Mouse (Mus musculus) hindbrain, embryonic 14.5 days (tissue): Measurements from ENCODE around the gene Psen1. TPM values are rescaled to one million over a fixed set of nuclear protein-coding genes. Genes with fewer than 3 reads are reported as not detected.

Experiments used
- ATAC-seq: fragments of 200-750 bp; cut with Nextera tagmentation; 2 replicates; pipeline ENCODE4 v1.8.0; 2017; ENCODE audit warnings: moderate number of reproducible peaks, mild to moderate bottlenecking, moderate TSS enrichment, moderate library complexity; ENCODE audit not compliant: low FRiP score
- DNase-seq: peaks from one replicate; pipeline ENCODE4 v3.0.0-alpha.2; 2015; ENCODE audit warnings: low spot score
- H3K27ac ChIP-seq: fragments of 300-500 bp; sonication (generic); 2 replicates; pipeline ENCODE4 v1.5.1; 2014; ENCODE audit warnings: mild to moderate bottlenecking, moderate library complexity
- H3K27me3 ChIP-seq: fragments of 300-500 bp; sonication (generic); 2 replicates; pipeline ENCODE4 v1.6.1; 2014; ENCODE audit warnings: mild to moderate bottlenecking, low read length, mixed read lengths; ENCODE audit not compliant: control insufficient read depth, insufficient read depth
- H3K36me3 ChIP-seq: fragments of 300-500 bp; sonication (generic); replicated peaks from 2 replicates; pipeline ENCODE4 v1.6.1; 2014; ENCODE audit not compliant: control insufficient read depth, insufficient read depth
- H3K4me1 ChIP-seq: fragments of 300-500 bp; sonication (generic); replicated peaks from 2 replicates; pipeline ENCODE4 v1.6.1; 2014; ENCODE audit warnings: antibody characterized with exemption, low read length, mixed read lengths; ENCODE audit not compliant: control insufficient read depth, insufficient read depth
- H3K4me2 ChIP-seq: fragments of 300-500 bp; sonication (generic); replicated peaks from 2 replicates; pipeline ENCODE4 v1.6.1; 2014; ENCODE audit warnings: mild to moderate bottlenecking, moderate library complexity
- H3K4me3 ChIP-seq: fragments of 300-500 bp; sonication (generic); replicated peaks from 2 replicates; pipeline ENCODE4 v1.5.1; 2014; ENCODE audit warnings: mild to moderate bottlenecking, low read length
- H3K9ac ChIP-seq: fragments of 300-500 bp; sonication (generic); 2 replicates; pipeline ENCODE4 v1.6.1; 2014
- H3K9me3 ChIP-seq: fragments of 300-500 bp; sonication (generic); 2 replicates; pipeline ENCODE4 v1.6.1; 2016; ENCODE audit warnings: low read length; ENCODE audit not compliant: control insufficient read depth
- WGBS: fragments of 180-500 bp; shearing (Covaris S2); extraction: QIAGEN DNeasy Blood & Tissue Kit; methylation state at CpG from one replicate; pipeline ENCODE4 v1.1.7; 2014; 5-methylcytosine and 5-hydroxymethylcytosine counted together
- polyA plus RNA-seq: library from polyadenylated mRNA; unstranded; fragments of >200 nt; fragmentation: Nextera tagmentation; extraction: Ambion mirVana; gene quantifications from 2 replicates; pipeline ENCODE4 v1.2.1, GENCODE M21; 2014

The Psen1 gene
- polyA plus RNA-seq, result 75.0 and 83.6 TPM in 2 replicates

DNA sequence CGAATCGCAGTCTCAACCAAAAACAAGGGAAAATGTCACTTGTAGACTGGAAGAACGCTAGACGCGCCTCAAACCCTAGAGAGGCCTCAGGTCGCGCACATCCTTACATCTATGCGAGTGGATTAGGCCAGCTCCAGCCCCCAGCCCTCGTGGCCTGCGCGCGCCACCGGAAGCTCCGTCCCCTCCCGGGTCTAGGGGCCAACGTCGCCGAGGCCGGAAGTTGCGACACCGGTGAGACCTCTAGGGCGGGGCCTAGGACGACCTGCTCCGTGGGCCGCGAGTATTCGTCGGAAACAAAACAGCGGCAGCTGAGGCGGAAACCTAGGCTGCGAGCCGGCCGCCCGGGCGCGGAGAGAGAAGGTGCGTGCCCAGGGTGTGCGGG is at the start of gene Psen1:
Gene Psen1, plus strand, starts transcription at position 219 of the 382 bp plus-strand sequence.
- ATAC-seq, result peak; percentile 99
- Histone ChIP-seq H3K9ac (peak within 1 kb of the TSS; percentile 91), H3K36me3 (peaks cover 11% of the 10 kb centered on the region), H3K27ac (peak within 1 kb of the TSS; percentile 95), H3K4me2 (peak within 1 kb of the TSS; percentile 70), H3K27me3 (no peaks in the 10 kb centered on the region), H3K4me1 (peaks cover 21% of the 10 kb centered on the region), H3K9me3 (no peaks in the 10 kb centered on the region), H3K4me3 (peak within 1 kb of the TSS; percentile 92)
- DNase-seq, result peak; percentile 94
- WGBS, result under 1% methylated on average over 38 of the region's 38 CpGs

DNA sequence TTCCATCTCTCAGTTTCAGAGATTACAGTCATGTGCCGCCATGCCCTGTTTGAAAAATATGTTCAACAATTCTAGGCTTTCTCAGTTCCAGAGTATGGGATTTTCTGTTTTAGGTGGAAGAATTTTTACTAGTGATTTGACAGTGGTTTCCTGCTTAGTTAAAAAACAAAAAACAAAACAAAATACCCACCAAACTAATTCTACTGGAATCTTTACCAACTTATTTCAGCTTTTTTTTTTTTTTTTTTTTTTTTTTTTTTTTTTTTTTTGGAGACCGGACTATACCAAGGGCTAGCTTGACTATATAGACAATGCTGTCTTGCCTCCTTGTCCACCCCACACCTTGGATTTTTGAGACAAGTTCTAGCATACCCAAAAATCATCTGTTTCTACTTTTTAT is 46.7 kb upstream of the Psen1 start:
- Histone ChIP-seq H3K9ac (no peak overlapping the region), H3K4me2 (no peak overlapping the region), H3K27me3 (no peaks in the 10 kb centered on the region), H3K36me3 (peaks cover 74% of the 10 kb centered on the region), H3K27ac (no peak overlapping the region), H3K9me3 (no peaks in the 10 kb centered on the region), H3K4me1 (no peaks in the 10 kb centered on the region), H3K4me3 (no peak overlapping the region)
- WGBS, result 98% methylated on average over 2 of the region's 2 CpGs
- ATAC-seq, result no peak
- no peak for DNase-seq

DNA sequence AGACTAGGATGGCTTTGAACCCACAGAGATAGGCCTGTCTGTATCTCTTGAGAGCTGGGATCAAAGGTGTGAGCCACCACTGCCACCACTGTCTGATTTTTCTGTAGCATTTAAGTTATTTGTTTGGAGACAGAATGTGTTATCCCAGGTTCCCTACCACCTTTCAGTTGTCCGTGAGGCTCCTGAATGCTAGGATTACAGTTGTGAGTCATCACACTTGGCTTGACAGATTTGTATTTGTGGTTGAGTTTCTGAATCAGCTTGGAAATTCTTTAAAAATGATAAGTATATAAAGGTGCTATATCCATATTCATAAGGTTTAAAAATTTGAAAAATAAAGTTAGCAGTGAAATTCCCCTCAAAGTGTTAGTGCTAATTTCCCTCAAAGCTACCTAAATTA is 44.8 kb upstream of the Psen1 start:
- H3K4me1 ChIP-seq, result no peaks in the 10 kb centered on the region
- no peak overlapping the region for H3K27ac ChIP-seq
- H3K9me3 ChIP-seq, result no peaks in the 10 kb centered on the region
- H3K4me3 ChIP-seq, result no peak overlapping the region
- ATAC-seq, result no peak
- peaks cover 73% of the 10 kb centered on the region for H3K36me3 ChIP-seq
- no peak overlapping the region for H3K4me2 ChIP-seq
- no peak overlapping the region for H3K9ac ChIP-seq
- 87% methylated on average over 1 of the region's 1 CpGs for WGBS
- DNase-seq, result no peak
- H3K27me3 ChIP-seq, result no peaks in the 10 kb centered on the region

DNA sequence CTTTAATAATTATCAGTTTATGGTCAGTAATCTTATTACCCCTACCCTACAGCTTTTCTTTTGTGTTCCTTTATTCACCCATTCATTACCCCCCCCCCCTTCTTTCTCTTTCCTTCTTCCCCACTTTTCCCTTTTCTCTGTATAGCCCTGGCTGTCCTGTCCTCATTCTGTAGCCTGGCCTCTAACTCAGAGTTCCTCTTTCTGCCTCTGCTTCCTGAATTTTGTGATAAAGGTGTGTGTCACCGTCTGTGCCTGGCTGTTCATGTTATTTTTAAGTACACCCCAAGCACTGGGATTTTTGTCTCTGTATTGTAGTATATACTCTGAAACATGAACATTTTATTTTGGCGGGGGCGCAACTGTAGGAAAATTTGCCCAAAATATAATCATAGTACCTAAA is 37.6 kb upstream of the Psen1 start:
- WGBS, result 98% methylated on average over 3 of the region's 3 CpGs
- Histone ChIP-seq H3K36me3 (peaks cover 84% of the 10 kb centered on the region), H3K9me3 (no peaks in the 10 kb centered on the region), H3K27me3 (no peaks in the 10 kb centered on the region), H3K27ac (no peak overlapping the region), H3K4me3 (no peak overlapping the region), H3K4me1 (no peaks in the 10 kb centered on the region), H3K4me2 (no peak overlapping the region), H3K9ac (no peak overlapping the region)
- no peak for ATAC-seq
- no peak for DNase-seq

DNA sequence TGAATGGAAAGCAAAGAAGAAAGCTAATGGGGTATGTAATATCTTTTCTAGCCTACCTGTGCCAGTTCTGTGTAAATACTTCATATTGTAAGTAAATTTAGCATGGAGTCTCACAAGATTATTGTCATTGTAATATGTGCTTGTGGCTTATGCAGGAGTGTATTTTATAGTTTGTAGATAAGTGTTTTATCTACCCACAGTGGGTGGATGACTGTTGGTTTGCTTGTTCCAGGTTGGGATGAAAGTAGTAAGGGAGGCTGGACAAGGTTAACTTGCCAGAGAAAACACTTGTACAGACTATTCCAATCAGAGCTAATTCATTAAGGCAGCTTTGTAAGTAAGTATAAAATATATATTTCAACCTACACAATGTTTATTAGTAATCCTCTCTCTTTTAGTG is 36.5 kb upstream of the Psen1 start:
- H3K4me2 ChIP-seq, result no peak overlapping the region
- peaks cover 84% of the 10 kb centered on the region for H3K36me3 ChIP-seq
- no peak overlapping the region for H3K4me3 ChIP-seq
- no peaks in the 10 kb centered on the region for H3K4me1 ChIP-seq
- no peaks in the 10 kb centered on the region for H3K9me3 ChIP-seq
- ATAC-seq (no peak), DNase-seq (no peak)
- H3K9ac ChIP-seq, result no peak overlapping the region
- no peaks in the 10 kb centered on the region for H3K27me3 ChIP-seq
- no peak overlapping the region for H3K27ac ChIP-seq

DNA sequence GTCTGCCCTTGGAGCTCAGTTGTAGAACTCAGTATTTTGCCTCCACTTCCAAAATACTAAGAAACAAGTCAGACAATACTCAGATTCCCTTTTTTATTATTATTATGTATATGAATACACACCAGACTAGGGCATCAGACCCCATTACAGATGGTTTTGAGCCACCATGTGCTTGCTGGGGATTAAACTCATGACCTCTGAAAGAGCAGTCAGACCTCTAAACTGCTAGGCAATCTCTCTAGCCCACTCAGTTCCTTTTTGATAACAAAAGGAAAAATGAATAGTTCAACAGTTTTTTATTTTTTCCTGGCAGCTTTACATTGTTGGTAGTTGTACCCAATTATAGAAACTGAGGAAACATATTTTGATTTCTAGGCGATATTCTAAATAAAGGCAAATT is 2.5 kb upstream of the Psen1 start:
- Histone ChIP-seq H3K4me2 (no peak overlapping the region), H3K27ac (no peak overlapping the region), H3K9me3 (no peaks in the 10 kb centered on the region), H3K4me3 (no peak overlapping the region), H3K36me3 (peaks cover 32% of the 10 kb centered on the region), H3K27me3 (no peaks in the 10 kb centered on the region), H3K9ac (no peak overlapping the region), H3K4me1 (peaks cover 19% of the 10 kb centered on the region)
- no peak for DNase-seq
- 98% methylated on average over 1 of the region's 1 CpGs for WGBS
- ATAC-seq, result no peak

DNA sequence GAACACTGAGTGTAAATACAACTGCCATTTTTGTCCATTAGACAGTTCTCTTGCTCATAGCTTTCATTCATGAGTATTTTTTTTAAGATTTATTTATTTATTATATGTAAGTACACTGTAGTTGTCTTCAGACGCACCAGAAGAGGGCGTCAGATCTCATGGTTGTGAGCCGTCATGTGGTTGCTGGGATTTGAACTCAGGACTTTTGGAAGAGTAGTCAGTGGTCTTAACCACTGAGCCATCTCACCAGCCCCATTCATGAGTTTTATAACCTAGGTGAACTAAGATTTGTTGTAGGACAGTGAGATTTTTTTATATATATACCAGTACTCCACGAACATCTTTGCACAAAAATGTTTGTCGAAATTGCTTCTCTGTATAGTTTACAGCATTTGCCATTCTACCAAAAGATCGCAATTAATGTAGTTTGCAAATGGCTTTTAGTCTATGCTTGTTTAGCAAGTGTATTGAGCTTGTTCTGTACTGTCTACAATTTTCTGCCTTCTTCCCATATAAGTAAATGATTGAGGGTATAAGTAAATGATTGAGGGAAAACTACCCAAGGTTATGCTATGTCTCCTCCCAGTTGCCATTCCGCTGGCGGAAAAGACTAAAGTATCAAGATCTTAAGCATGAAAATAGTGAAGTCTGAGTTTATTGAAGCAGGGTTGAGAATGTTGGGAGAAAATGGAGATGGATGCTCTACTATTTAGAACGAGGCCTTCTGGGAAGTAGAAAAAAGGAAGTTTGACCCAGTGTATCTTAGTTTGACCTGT is 1.2 kb upstream of the Psen1 start:
- no peak overlapping the region for H3K9ac ChIP-seq
- H3K9me3 ChIP-seq, result no peaks in the 10 kb centered on the region
- H3K4me1 ChIP-seq, result peaks cover 21% of the 10 kb centered on the region
- H3K27me3 ChIP-seq, result no peaks in the 10 kb centered on the region
- H3K4me2 ChIP-seq, result no peak overlapping the region
- peaks cover 21% of the 10 kb centered on the region for H3K36me3 ChIP-seq
- DNase-seq, result no peak
- no peak overlapping the region for H3K4me3 ChIP-seq
- no peak overlapping the region; the same call in 1 of the 2 replicates for H3K27ac ChIP-seq
- ATAC-seq, result no peak
- WGBS, result 91% methylated on average over 9 of the region's 9 CpGs

DNA sequence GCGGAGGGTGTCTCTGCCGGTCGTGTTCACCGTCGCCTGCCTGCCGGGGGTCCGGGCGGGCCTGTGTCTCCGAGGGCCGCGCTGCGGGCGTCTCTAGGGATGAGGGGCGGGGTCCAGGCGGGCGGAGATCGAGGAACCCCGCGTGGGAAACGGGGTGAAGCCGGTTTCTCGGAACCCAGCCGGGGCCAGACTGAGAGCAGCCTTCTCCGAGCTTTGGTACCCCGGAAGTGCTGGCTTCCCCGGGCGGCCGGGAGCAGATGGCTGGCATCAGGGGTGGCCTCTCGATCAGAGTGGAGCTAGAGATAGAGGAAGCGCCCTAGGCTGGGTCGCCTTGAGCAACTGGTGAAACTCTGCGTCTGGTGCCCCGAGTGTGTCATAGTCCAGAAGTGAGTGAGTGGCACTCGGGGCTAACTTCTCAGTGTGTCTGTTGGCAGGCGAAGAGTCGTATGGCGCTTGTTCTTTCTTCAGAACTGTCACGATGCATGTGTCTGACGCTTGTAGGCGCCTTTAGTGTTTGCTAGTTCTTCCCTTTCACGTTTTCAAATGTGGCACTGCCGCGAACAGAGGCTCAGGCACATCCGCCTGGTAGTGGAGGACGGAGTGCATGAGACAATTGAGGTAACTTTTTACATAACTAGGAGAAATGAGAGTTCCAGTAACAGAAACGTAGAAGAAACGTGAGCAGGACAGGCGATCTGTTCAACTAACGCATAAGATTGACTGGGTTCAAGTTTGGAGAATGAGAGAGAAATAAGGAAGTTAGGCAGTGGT is 549 bp downstream of the Psen1 start:
- DNase-seq, result peak; percentile 55
- Histone ChIP-seq H3K4me1 (peaks cover 21% of the 10 kb centered on the region), H3K27me3 (no peaks in the 10 kb centered on the region), H3K4me2 (peak overlapping the region; percentile 70), H3K9me3 (no peaks in the 10 kb centered on the region), H3K9ac (peak overlapping the region; percentile 91), H3K27ac (peak overlapping the region; percentile 95), H3K36me3 (peaks cover 8% of the 10 kb centered on the region), H3K4me3 (peak overlapping the region; percentile 92)
- ATAC-seq, result peak; percentile 86
- under 1% methylated on average over 42 of the region's 49 CpGs for WGBS

DNA sequence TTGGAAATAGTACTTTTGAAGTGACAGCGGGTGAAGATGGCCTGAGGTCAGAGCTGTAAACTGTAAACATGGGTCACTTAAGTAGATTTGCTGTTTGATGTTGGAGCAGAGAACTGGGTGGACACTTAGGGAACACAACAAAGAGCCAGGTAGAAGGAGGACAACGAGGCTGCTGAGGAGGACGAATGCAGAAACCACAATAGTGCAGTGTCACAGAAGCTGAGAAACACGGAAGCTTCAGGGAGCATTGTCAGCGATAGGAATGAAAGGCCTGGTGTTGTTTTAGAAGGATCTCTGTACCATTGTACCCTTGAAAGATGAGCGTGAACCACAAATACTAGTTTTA is 1.1 kb downstream of the Psen1 start:
- peaks cover 21% of the 10 kb centered on the region for H3K4me1 ChIP-seq
- 39% methylated on average over 6 of the region's 6 CpGs for WGBS
- H3K9ac ChIP-seq, result peak overlapping the region; percentile 91
- DNase-seq (no peak), ATAC-seq (no peak)
- H3K4me3 ChIP-seq, result peak overlapping the region; percentile 92
- peak overlapping the region; percentile 70 for H3K4me2 ChIP-seq
- H3K36me3 ChIP-seq, result peaks cover 4% of the 10 kb centered on the region; the same call in 1 of the 2 replicates
- H3K9me3 ChIP-seq, result no peaks in the 10 kb centered on the region
- H3K27ac ChIP-seq, result peak overlapping the region; percentile 95; the same call in 1 of the 2 replicates
- no peaks in the 10 kb centered on the region for H3K27me3 ChIP-seq
